Mouse (Mus musculus): Measurements from ENCODE around the gene Clybl. TPM values are rescaled to one million over a fixed set of nuclear protein-coding genes. Genes with fewer than 3 reads are reported as not detected.

Clybl gene
- total and polyA plus RNA-seq, 2 experiments: 15.3 to 23.4 TPM

GRCm38 (mm10) chr14:122405897-122406540, 224.5 kb downstream of the Clybl start:
- WGBS: 6% methylated on average over 18 of the region's 18 CpGs
- Histone ChIP-seq H3K79me2 (ENCODE audit: control insufficient read depth, insufficient read depth, low read length) (no peaks in the 10 kb centered on the region), H3K36me3 (ENCODE audit: control insufficient read depth, insufficient read depth, low read length) (no peaks in the 10 kb centered on the region), H3K27me3 (ENCODE audit: control insufficient read depth, insufficient read depth, low read length) (peaks cover 2% of the 10 kb centered on the region; the same call in 1 of the 2 replicates), H3K27ac (replicated peaks; ENCODE audit: insufficient read depth, low read depth, low read length) (no peak overlapping the region), H3K4me1 (ENCODE audit: control insufficient read depth, insufficient read depth, low read length) (no peaks in the 10 kb centered on the region), H3K9ac (ENCODE audit: low read depth, low read length) (no peak overlapping the region), H3K4me3 (ENCODE audit: insufficient read depth, low read depth, low read length) (no peak overlapping the region)
- no peak for DNase-seq (ENCODE audit: extremely low read depth, low read depth, low spot score)
- TF ChIP-seq POLR2A (IDR thresholded peaks at IDR 0.05; ENCODE audit: extremely low read depth, insufficient read depth, low read length) (no peak), CTCF (IDR thresholded peaks at IDR 0.05; ENCODE audit: low read depth, low read length) (no peak)

- no peak for DNase-seq (ENCODE audit: extremely low read depth, low read depth, low spot score)
- H3K4me1 ChIP-seq (ENCODE audit: control insufficient read depth, insufficient read depth, low read length): no peaks in the 10 kb centered on the region
- no peak for TF ChIP-seq CTCF (IDR thresholded peaks at IDR 0.05; ENCODE audit: low read depth, low read length)
- TF ChIP-seq POLR2A (IDR thresholded peaks at IDR 0.05; ENCODE audit: extremely low read depth, insufficient read depth, low read length): no peak
- no peaks in the 10 kb centered on the region for H3K79me2 ChIP-seq (ENCODE audit: control insufficient read depth, insufficient read depth, low read length)
- no peak overlapping the region for H3K27ac ChIP-seq (replicated peaks; ENCODE audit: insufficient read depth, low read depth, low read length)
- no peak overlapping the region for H3K9ac ChIP-seq (ENCODE audit: low read depth, low read length)
- H3K27me3 ChIP-seq (ENCODE audit: control insufficient read depth, insufficient read depth, low read length): peaks cover 2% of the 10 kb centered on the region; the same call in 1 of the 2 replicates
- H3K4me3 ChIP-seq (ENCODE audit: insufficient read depth, low read depth, low read length): no peak overlapping the region
- 5% methylated on average over 58 of the region's 58 CpGs for WGBS
- H3K36me3 ChIP-seq (ENCODE audit: control insufficient read depth, insufficient read depth, low read length): no peaks in the 10 kb centered on the region
Measured at GRCm38 (mm10) chr14:122406541-122407219, 225.2 kb downstream of the Clybl start.

- H3K27me3 ChIP-seq (ENCODE audit: control insufficient read depth, insufficient read depth, low read length): no peaks in the 10 kb centered on the region; the same call in 1 of the 2 replicates
- no peaks in the 10 kb centered on the region for H3K36me3 ChIP-seq (ENCODE audit: control insufficient read depth, insufficient read depth, low read length)
- no peak for DNase-seq (ENCODE audit: extremely low read depth, low read depth, low spot score)
- no peaks in the 10 kb centered on the region for H3K4me1 ChIP-seq (ENCODE audit: control insufficient read depth, insufficient read depth, low read length)
- H3K4me3 ChIP-seq (ENCODE audit: insufficient read depth, low read depth, low read length): no peak overlapping the region
- WGBS: 82% methylated on average over 2 of the region's 2 CpGs
- TF ChIP-seq POLR2A (IDR thresholded peaks at IDR 0.05; ENCODE audit: extremely low read depth, insufficient read depth, low read length) (no peak), CTCF (IDR thresholded peaks at IDR 0.05; ENCODE audit: low read depth, low read length) (no peak)
- no peaks in the 10 kb centered on the region for H3K79me2 ChIP-seq (ENCODE audit: control insufficient read depth, insufficient read depth, low read length)
- no peak overlapping the region for H3K27ac ChIP-seq (replicated peaks; ENCODE audit: insufficient read depth, low read depth, low read length)
- no peak overlapping the region for H3K9ac ChIP-seq (ENCODE audit: low read depth, low read length)
Measured at GRCm38 (mm10) chr14:122412841-122413541, 231.5 kb downstream of the Clybl start.

- no peaks in the 10 kb centered on the region for H3K79me2 ChIP-seq (ENCODE audit: control insufficient read depth, insufficient read depth, low read length)
- H3K36me3 ChIP-seq (ENCODE audit: control insufficient read depth, insufficient read depth, low read length): no peaks in the 10 kb centered on the region
- H3K9ac ChIP-seq (ENCODE audit: low read depth, low read length): no peak overlapping the region
- no peaks in the 10 kb centered on the region for H3K4me1 ChIP-seq (ENCODE audit: control insufficient read depth, insufficient read depth, low read length)
- TF ChIP-seq CTCF (IDR thresholded peaks at IDR 0.05; ENCODE audit: low read depth, low read length) (no peak), POLR2A (IDR thresholded peaks at IDR 0.05; ENCODE audit: extremely low read depth, insufficient read depth, low read length) (no peak)
- no peak for DNase-seq (ENCODE audit: extremely low read depth, low read depth, low spot score)
- 83% methylated on average over 2 of the region's 2 CpGs for WGBS
- no peak overlapping the region for H3K4me3 ChIP-seq (ENCODE audit: insufficient read depth, low read depth, low read length)
- no peaks in the 10 kb centered on the region; the same call in 1 of the 2 replicates for H3K27me3 ChIP-seq (ENCODE audit: control insufficient read depth, insufficient read depth, low read length)
- no peak overlapping the region for H3K27ac ChIP-seq (replicated peaks; ENCODE audit: insufficient read depth, low read depth, low read length)
Measured at GRCm38 (mm10) chr14:122413542-122413928, 232.0 kb downstream of the Clybl start.

GRCm38 (mm10) chr14:122414786-122415185, 233.3 kb downstream of the Clybl start:
- WGBS: 89% methylated on average over 2 of the region's 2 CpGs
- no peaks in the 10 kb centered on the region for H3K4me1 ChIP-seq (ENCODE audit: control insufficient read depth, insufficient read depth, low read length)
- no peaks in the 10 kb centered on the region for H3K36me3 ChIP-seq (ENCODE audit: control insufficient read depth, insufficient read depth, low read length)
- no peak overlapping the region for H3K4me3 ChIP-seq (ENCODE audit: insufficient read depth, low read depth, low read length)
- TF ChIP-seq POLR2A (IDR thresholded peaks at IDR 0.05; ENCODE audit: extremely low read depth, insufficient read depth, low read length) (no peak), CTCF (IDR thresholded peaks at IDR 0.05; ENCODE audit: low read depth, low read length) (no peak)
- H3K27me3 ChIP-seq (ENCODE audit: control insufficient read depth, insufficient read depth, low read length): no peaks in the 10 kb centered on the region; the same call in 1 of the 2 replicates
- H3K79me2 ChIP-seq (ENCODE audit: control insufficient read depth, insufficient read depth, low read length): no peaks in the 10 kb centered on the region
- H3K9ac ChIP-seq (ENCODE audit: low read depth, low read length): no peak overlapping the region
- DNase-seq (ENCODE audit: extremely low read depth, low read depth, low spot score): no peak
- H3K27ac ChIP-seq (replicated peaks; ENCODE audit: insufficient read depth, low read depth, low read length): no peak overlapping the region
